Mouse (Mus musculus) MEL (cell line): ENCODE measurements at regions not wholly inside any gene's neighbourhood (a gene's known extent, or its start where the extent isn't known, plus 50 kb on each side); places are given as distances from the start of the nearest gene placed in this dataset.

Experiments
- DNase-seq: peaks from one replicate; pipeline ENCODE4 v3.0.0; 2011; ENCODE audit warnings: low read depth, low spot score
- H3K27ac ChIP-seq: 2 replicates; pipeline ENCODE4 v1.5.1; 2012; ENCODE audit warnings: low read depth, mild to moderate bottlenecking, control low read depth, low read length, moderate library complexity; ENCODE audit not compliant: control insufficient read depth
- H3K27me3 ChIP-seq, 2 experiments: fragments of 150-350 bp in 1 of 2; sonication (generic) in 1 of 2; 2 replicates each; pipeline ENCODE4 v1.6.1; 2012; ENCODE audit warnings: low read length in 2 of 2, mild to moderate bottlenecking in 2 of 2, improper control_type of control experiment in 1 of 2, moderate library complexity in 1 of 2; ENCODE audit not compliant: insufficient read depth in 2 of 2, control insufficient read depth in 1 of 2
- H3K36me3 ChIP-seq, 2 experiments: 2 replicates each; pipeline ENCODE4 v1.6.1; 2012 to 2014; ENCODE audit warnings: low read length in 2 of 2, improper control_type of control experiment in 1 of 2, inconsistent platforms in 1 of 2, mild to moderate bottlenecking in 1 of 2; ENCODE audit not compliant: insufficient read depth in 2 of 2, control insufficient read depth in 1 of 2
- H3K4me1 ChIP-seq, 2 experiments: fragments of 150-350 bp in 1 of 2; sonication (generic) in 1 of 2; 2 replicates each; pipeline ENCODE4 v1.6.1; 2012; ENCODE audit warnings: low read length in 2 of 2, improper control_type of control experiment in 1 of 2, mild to moderate bottlenecking in 1 of 2; ENCODE audit not compliant: insufficient read depth in 2 of 2, control insufficient read depth in 1 of 2
- H3K4me3 ChIP-seq, 2 experiments: fragments of 150-350 bp in 1 of 2; sonication (generic) in 1 of 2; 2 replicates each; pipeline ENCODE4 v1.5.1; 2012; ENCODE audit warnings: low read depth in 2 of 2, low read length in 2 of 2, mild to moderate bottlenecking in 2 of 2, moderate library complexity in 2 of 2, control low read depth in 1 of 2, improper control_type of control experiment in 1 of 2; ENCODE audit not compliant: control insufficient read depth in 1 of 2, insufficient read depth in 1 of 2
- H3K79me2 ChIP-seq: 2 replicates; pipeline ENCODE4 v1.6.1; 2012; ENCODE audit warnings: mild to moderate bottlenecking, low read length, moderate library complexity; ENCODE audit not compliant: control insufficient read depth, poor library complexity, insufficient read depth
- H3K9ac ChIP-seq: 2 replicates; pipeline ENCODE4 v1.6.1; 2012; ENCODE audit warnings: low read depth, mild to moderate bottlenecking, control low read depth, low read length, moderate library complexity; ENCODE audit not compliant: control insufficient read depth, poor library complexity, severe bottlenecking
- H3K9me3 ChIP-seq: fragments of 150-350 bp; sonication (generic); replicated peaks from 2 replicates; pipeline ENCODE4 v1.6.1; 2012; ENCODE audit warnings: mild to moderate bottlenecking, low read length, improper control_type of control experiment, moderate library complexity; ENCODE audit not compliant: insufficient read depth
- BHLHE40 ChIP-seq: IDR thresholded peaks from 2 replicates; pipeline ENCODE4 v1.6.1; 2012; ENCODE audit warnings: low read depth, mild to moderate bottlenecking, inconsistent platforms, low read length, improper control_type of control experiment, borderline replicate concordance
- CHD1 ChIP-seq: IDR thresholded peaks from 2 replicates; pipeline ENCODE4 v1.6.1; 2012; ENCODE audit warnings: low read depth, mild to moderate bottlenecking, inconsistent platforms, low read length, improper control_type of control experiment
- CTCF ChIP-seq, 3 experiments: IDR thresholded peaks in 2 of 3; conservative IDR thresholded peaks in 1 of 3; 2 replicates each; pipeline ENCODE4 v1.5.1; 2011 to 2012; ENCODE audit warnings: low read length in 3 of 3, low read depth in 2 of 3, mild to moderate bottlenecking in 2 of 3, improper control_type of control experiment in 1 of 3, inconsistent platforms in 1 of 3, mixed read lengths in 1 of 3, moderate library complexity in 1 of 3; ENCODE audit not compliant: control insufficient read depth in 1 of 3, insufficient read depth in 1 of 3, poor library complexity in 1 of 3, severe bottlenecking in 1 of 3
- E2F4 ChIP-seq: IDR thresholded peaks from 2 replicates; pipeline ENCODE4 v1.6.1; 2011; ENCODE audit warnings: low read depth, low read length, improper control_type of control experiment, borderline replicate concordance
- ELF1 ChIP-seq: IDR thresholded peaks from 2 replicates; pipeline ENCODE4 v1.6.1; 2014; ENCODE audit warnings: low read depth, mild to moderate bottlenecking, inconsistent platforms, low read length, improper control_type of control experiment, moderate library complexity
- EP300 ChIP-seq, 2 experiments: IDR thresholded peaks; 2 replicates each; pipeline ENCODE4 v1.6.1; 2011; ENCODE audit warnings: improper control_type of control experiment in 2 of 2, low read length in 2 of 2, low read depth in 1 of 2, mild to moderate bottlenecking in 1 of 2
- GABPA ChIP-seq: IDR thresholded peaks from 2 replicates; pipeline ENCODE4 v1.6.1; 2012; ENCODE audit warnings: low read depth, mild to moderate bottlenecking, inconsistent platforms, low read length, improper control_type of control experiment, moderate library complexity
- GATA1 ChIP-seq: IDR thresholded peaks from 2 replicates; pipeline ENCODE4 v1.6.1; 2011; ENCODE audit warnings: low read depth, low read length, improper control_type of control experiment
- JUND ChIP-seq: IDR thresholded peaks from 2 replicates; pipeline ENCODE4 v1.6.1; 2011; ENCODE audit warnings: low read depth, mild to moderate bottlenecking, improper control_type of control experiment, low read length
- KAT2A ChIP-seq: conservative IDR thresholded peaks from 2 replicates; pipeline ENCODE4 v1.6.1; 2012; ENCODE audit warnings: low read depth, low read length, improper control_type of control experiment, inconsistent platforms
- MAX ChIP-seq: IDR thresholded peaks from 2 replicates; pipeline ENCODE4 v1.6.1; 2011; ENCODE audit warnings: low read length, improper control_type of control experiment
- MEF2A ChIP-seq: IDR thresholded peaks from 2 replicates; pipeline ENCODE4 v1.6.1; 2014; ENCODE audit warnings: low read depth, mild to moderate bottlenecking, inconsistent platforms, low read length, improper control_type of control experiment; ENCODE audit not compliant: poor library complexity, insufficient replicate concordance, severe bottlenecking; ENCODE audit errors: extremely low read depth
- MXI1 ChIP-seq: IDR thresholded peaks from 2 replicates; pipeline ENCODE4 v1.6.1; 2011; ENCODE audit warnings: mild to moderate bottlenecking, low read depth, low read length, improper control_type of control experiment
- MYC ChIP-seq: IDR thresholded peaks from 2 replicates; pipeline ENCODE4 v1.6.1; 2011; ENCODE audit warnings: low read depth, mild to moderate bottlenecking, low read length, improper control_type of control experiment, moderate library complexity
- NRF1 ChIP-seq: IDR thresholded peaks from 2 replicates; pipeline ENCODE4 v1.6.1; 2014; ENCODE audit warnings: low read depth, mild to moderate bottlenecking, inconsistent platforms, low read length, improper control_type of control experiment, moderate library complexity; ENCODE audit not compliant: poor library complexity, insufficient read depth, severe bottlenecking
- POLR2AphosphoS2 ChIP-seq: IDR thresholded peaks from 2 replicates; pipeline ENCODE4 v1.6.1; 2011; ENCODE audit warnings: low read length, improper control_type of control experiment
- RAD21 ChIP-seq: IDR thresholded peaks from 2 replicates; pipeline ENCODE4 v1.6.1; 2011; ENCODE audit warnings: mild to moderate bottlenecking, low read depth, low read length, improper control_type of control experiment
- RCOR1 ChIP-seq: IDR thresholded peaks from 2 replicates; pipeline ENCODE4 v1.6.1; 2012; ENCODE audit warnings: low read depth, mild to moderate bottlenecking, inconsistent platforms, low read length, improper control_type of control experiment
- SIN3A ChIP-seq: IDR thresholded peaks from 2 replicates; pipeline ENCODE4 v1.6.1; 2012; ENCODE audit warnings: low read length, improper control_type of control experiment, inconsistent platforms
- TAL1 ChIP-seq: IDR thresholded peaks from 2 replicates; pipeline ENCODE4 v1.6.1; 2012; ENCODE audit warnings: mild to moderate bottlenecking, inconsistent platforms, low read length, moderate library complexity, mixed read lengths
- TBP ChIP-seq: IDR thresholded peaks from 2 replicates; pipeline ENCODE4 v1.8.0; 2011; ENCODE audit warnings: low read depth, low read length, improper control_type of control experiment
- USF1 ChIP-seq: IDR thresholded peaks from 2 replicates; pipeline ENCODE4 v1.6.1; 2014; ENCODE audit warnings: low read depth, mild to moderate bottlenecking, inconsistent platforms, low read length, improper control_type of control experiment, moderate library complexity
- ZC3H11A ChIP-seq: IDR thresholded peaks from 2 replicates; pipeline ENCODE4 v1.6.1; 2012; ENCODE audit warnings: low read depth, mild to moderate bottlenecking, inconsistent platforms, low read length, improper control_type of control experiment
- ZKSCAN1 ChIP-seq: IDR thresholded peaks from 2 replicates; pipeline ENCODE4 v1.6.1; 2012; ENCODE audit warnings: low read depth, mild to moderate bottlenecking, inconsistent platforms, low read length, improper control_type of control experiment, moderate library complexity
- ZMIZ1 ChIP-seq: IDR thresholded peaks from 2 replicates; pipeline ENCODE4 v1.6.1; 2012; ENCODE audit warnings: low read depth, mild to moderate bottlenecking, inconsistent platforms, low read length, improper control_type of control experiment, moderate library complexity

DNA sequence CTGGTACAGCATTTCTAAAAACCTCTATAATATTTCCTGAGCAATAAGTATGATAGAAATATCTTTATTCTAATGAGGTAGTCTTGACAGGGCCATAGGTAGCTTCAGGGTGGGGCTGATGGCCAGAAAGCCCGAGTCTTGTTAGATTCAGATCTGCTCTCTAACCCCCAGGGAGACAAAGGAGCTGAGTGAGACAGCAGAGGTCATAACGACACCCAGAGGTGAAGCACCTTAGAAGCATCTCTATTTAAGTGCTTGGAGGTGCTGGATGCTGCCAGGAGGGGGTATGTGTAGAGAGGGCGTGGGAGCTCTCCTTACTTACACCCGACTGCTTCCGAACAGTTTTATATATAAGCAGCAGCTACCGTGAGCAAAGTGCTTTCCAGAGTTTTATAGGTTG lies 128.9 kb upstream of the Rap1b start:
- no peaks in the 10 kb centered on the region for H3K36me3 ChIP-seq
- no peaks in the 10 kb centered on the region for H3K27me3 ChIP-seq
- H3K4me1 ChIP-seq, result no peaks in the 10 kb centered on the region
- no peaks in the 10 kb centered on the region for H3K79me2 ChIP-seq
- H3K4me3 ChIP-seq, result no peak overlapping the region
- TF ChIP-seq ZKSCAN1 (no peak), KAT2A (no peak), TBP (no peak), BHLHE40 (no peak), RCOR1 (no peak), E2F4 (no peak), TAL1 (no peak), GATA1 (no peak), MYC (no peak), GABPA (no peak)
- no peak overlapping the region for H3K9ac ChIP-seq
- no peak overlapping the region for H3K27ac ChIP-seq
- DNase-seq, result no peak
- H3K9me3 ChIP-seq, result no peaks in the 10 kb centered on the region

DNA sequence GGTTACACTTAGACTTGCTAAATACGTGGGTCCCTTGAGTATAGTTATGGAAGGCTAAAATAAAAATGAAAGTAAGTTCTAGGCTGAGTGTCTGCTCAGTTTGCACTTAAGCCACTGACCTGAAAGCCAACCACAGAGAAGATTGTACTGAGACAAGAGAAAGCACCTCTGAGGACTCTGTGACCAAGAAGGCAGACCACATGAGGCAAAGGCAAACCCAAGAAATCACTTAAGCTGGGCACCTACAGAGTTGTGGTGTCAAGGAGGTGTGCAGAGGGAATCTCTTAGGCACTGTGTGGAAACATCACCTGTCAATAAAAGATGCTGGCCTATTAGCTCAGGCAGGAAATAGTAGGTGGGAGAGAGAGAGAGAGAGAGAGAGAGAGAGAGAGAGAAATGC lies 129.6 kb upstream of the Rap1b start:
- DNase-seq, result no peak
- Histone ChIP-seq H3K9ac (no peak overlapping the region), H3K79me2 (no peaks in the 10 kb centered on the region), H3K27ac (no peak overlapping the region), H3K9me3 (no peaks in the 10 kb centered on the region), H3K27me3 (no peaks in the 10 kb centered on the region), H3K4me1 (no peaks in the 10 kb centered on the region), H3K4me3 (no peak overlapping the region), H3K36me3 (no peaks in the 10 kb centered on the region)
- TF ChIP-seq CHD1 (no peak), CTCF (IDR thresholded peaks at IDR 0.05 in 2 of 3, conservative IDR thresholded peaks at IDR 0.05 in 1 of 3; ENCODE audit: control insufficient read depth in 1 of 3, insufficient read depth in 1 of 3, low read depth in 2 of 3, low read length in 3 of 3, poor library complexity in 1 of 3, severe bottlenecking in 1 of 3) (no peak)

GRCm38 (mm10) chr10:117979091-117979490 lies 133.3 kb upstream of the Rap1b start:
- H3K4me3 ChIP-seq, result no peak overlapping the region
- no peaks in the 10 kb centered on the region for H3K27me3 ChIP-seq
- TF ChIP-seq TAL1 (no peak), JUND (no peak), NRF1 (no peak), MEF2A (no peak), ZC3H11A (no peak), USF1 (no peak), RAD21 (no peak), MYC (no peak), KAT2A (no peak), ELF1 (no peak), MXI1 (no peak), POLR2AphosphoS2 (no peak), EP300 (IDR thresholded peaks at IDR 0.05; ENCODE audit: low read depth in 1 of 2, low read length in 2 of 2) (no peak), BHLHE40 (no peak), MAX (no peak), SIN3A (no peak), E2F4 (no peak), CTCF (IDR thresholded peaks at IDR 0.05 in 2 of 3, conservative IDR thresholded peaks at IDR 0.05 in 1 of 3; ENCODE audit: control insufficient read depth in 1 of 3, insufficient read depth in 1 of 3, low read depth in 2 of 3, low read length in 3 of 3, poor library complexity in 1 of 3, severe bottlenecking in 1 of 3) (no peak), RCOR1 (no peak), ZMIZ1 (no peak)
- TF ChIP-seq, all 39 proteins: peak for 0
- Histone ChIP-seq H3K9ac (no peak overlapping the region), H3K36me3 (no peaks in the 10 kb centered on the region), H3K27ac (no peak overlapping the region), H3K79me2 (no peaks in the 10 kb centered on the region), H3K9me3 (no peaks in the 10 kb centered on the region), H3K4me1 (no peaks in the 10 kb centered on the region)
- no peak for DNase-seq
